Mouse (Mus musculus) spleen, adult 2 months (tissue): Measurements from ENCODE around the gene Zfp672.
A peak's percentile ranks its signal among the peaks of the same experiment; 100 is the strongest.

Experiments used
- CTCF ChIP-seq: fragments of 200-500 bp; IDR thresholded peaks from 2 replicates; pipeline ENCODE4 v1.5.1; 2011; ENCODE audit warnings: mild to moderate bottlenecking, inconsistent platforms; ENCODE audit not compliant: insufficient read depth, insufficient read length, insufficient replicate concordance; ENCODE audit errors: extremely low read depth
- POLR2A ChIP-seq: fragments of 200-500 bp; IDR thresholded peaks from 2 replicates; pipeline ENCODE4 v1.6.1; 2011; ENCODE audit warnings: low read depth, low read length, inconsistent platforms

DNA sequence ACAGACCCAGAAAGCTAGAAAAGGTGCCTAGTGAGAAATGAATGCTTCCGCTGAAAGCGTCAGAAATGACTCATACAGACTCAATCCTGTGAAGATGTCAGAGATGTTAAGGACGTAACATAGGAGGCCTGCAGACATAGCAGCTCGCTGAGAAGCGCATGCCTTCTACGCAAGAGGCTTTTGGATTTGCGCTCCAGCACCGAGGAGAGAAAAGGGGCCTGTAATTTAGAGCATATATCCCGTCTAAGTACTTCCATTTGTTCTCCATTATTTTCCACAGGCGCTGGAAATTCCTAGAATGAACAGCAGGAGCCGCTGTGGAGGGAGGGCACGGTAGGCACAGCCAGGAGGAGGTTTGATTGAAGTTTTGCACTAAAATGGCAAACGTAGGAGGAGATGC lies 29.1 kb downstream of the Zfp672 start:
- TF ChIP-seq CTCF (peak; percentile 29; the same call in 1 of the 2 replicates), POLR2A (no peak)
